10 mouse cellular contexts compared by ENCODE assay signal in genomic region chr11:49248226-49248973, GRCm38 (mm10). TPM values are rescaled to one million over a fixed set of nuclear protein-coding genes. Genes with fewer than 3 reads are reported as not detected.
DNase-seq lines count a peak whose midpoint lies in the region; ATAC-seq and TF ChIP-seq lines count a peak whose summit lies in the region.
"Had no signal": no experiment of that assay in that cellular context is flagged by ENCODE, and none has a peak within 500 bp of the region (broad histone marks: within the 10 kb centered on the region; RNA-seq: fewer than 3 reads in every experiment).

No protein-coding gene starts in this region.

- 8% methylated on average over 6 of the region's 6 CpGs for WGBS in liver, adult 2 months
- WGBS in lung, embryonic 14.5 days: 48% methylated on average over 6 of the region's 6 CpGs
- WGBS in hindbrain, embryonic 14.5 days: 53% methylated on average over 6 of the region's 6 CpGs

- no peak overlapping the region; the same call in 1 of the 2 replicates for H3K4me2 ChIP-seq in lung, embryonic 14.5 days
- H3K4me2 ChIP-seq in hindbrain, embryonic 14.5 days (replicated peaks): no peak overlapping the region

- H3K36me3 ChIP-seq in liver, adult 2 months (ENCODE audit: control insufficient read depth, insufficient read depth, low read length): peaks cover 2% of the 10 kb centered on the region; the same call in 1 of the 2 replicates
- 0 out of 2 replicates have a peak, but pooled peaks cover 4% of the 10 kb centered on the region for H3K36me3 ChIP-seq in lung, embryonic 14.5 days (ENCODE audit: insufficient read depth)
- peaks cover 6% of the 10 kb centered on the region for H3K36me3 ChIP-seq in hindbrain, embryonic 14.5 days (replicated peaks; ENCODE audit: control insufficient read depth, insufficient read depth)

- H3K4me1 ChIP-seq in liver, adult 2 months (ENCODE audit: control insufficient read depth, insufficient read depth, low read length): peaks cover 40% of the 10 kb centered on the region
- peaks cover 21% of the 10 kb centered on the region for H3K4me1 ChIP-seq in lung, embryonic 14.5 days (ENCODE audit: insufficient read depth)
- H3K4me1 ChIP-seq in hindbrain, embryonic 14.5 days (replicated peaks; ENCODE audit: control insufficient read depth, insufficient read depth, low read length): peaks cover 49% of the 10 kb centered on the region

- no peak for TF ChIP-seq CTCF in liver, adult 2 months (IDR thresholded peaks at IDR 0.05; ENCODE audit: low read depth, low read length)
- TF ChIP-seq CTCF in lung, embryonic 14.5 days (IDR thresholded peaks at IDR 0.05; ENCODE audit: low read depth): no peak

- DNase-seq in liver, adult 2 months (ENCODE audit: extremely low read depth, low read depth, low spot score): peak; percentile 71
- no peak for DNase-seq in liver
- DNase-seq in adrenal gland, postnatal 36 days: peak; percentile 76 to 82
- peak; percentile 59 for DNase-seq in lung, embryonic 14.5 days
- DNase-seq in c-Kit-positive CD71-positive TER-119-positive erythroid progenitor cells, embryonic 14.5 days (ENCODE audit: low spot score): no peak
- no peak for DNase-seq in hindbrain, embryonic 14.5 days (ENCODE audit: low spot score)
- no peak for DNase-seq in layer of hippocampus, adult 8-10 months (ENCODE audit: low spot score in 2 of 2)

- H3K4me3 ChIP-seq in liver, adult 2 months (ENCODE audit: insufficient read depth, low read depth, low read length): no peak overlapping the region
- no peak overlapping the region for H3K4me3 ChIP-seq in lung, embryonic 14.5 days (ENCODE audit: low read depth, low read length)
- H3K4me3 ChIP-seq in hindbrain, embryonic 14.5 days (replicated peaks; ENCODE audit: low read length): no peak overlapping the region

- H3K27ac ChIP-seq in liver, adult 2 months (replicated peaks; ENCODE audit: insufficient read depth, low read depth, low read length): peak overlapping the region; percentile 48
- peak overlapping the region; percentile 93; the same call in 1 of the 2 replicates for H3K27ac ChIP-seq in lung, embryonic 14.5 days (ENCODE audit: low read depth)
- H3K27ac ChIP-seq in hindbrain, embryonic 14.5 days: no peak overlapping the region

- 0 out of 2 replicates have a peak overlapping the region, but pooled peaks have one; percentile 1 for H3K9ac ChIP-seq in liver, adult 2 months (ENCODE audit: low read depth, low read length)
- H3K9ac ChIP-seq in lung, embryonic 14.5 days: no peak overlapping the region
- H3K9ac ChIP-seq in hindbrain, embryonic 14.5 days: no peak overlapping the region

- no peaks in the 10 kb centered on the region for H3K27me3 ChIP-seq in liver, adult 2 months (ENCODE audit: control insufficient read depth, insufficient read depth, low read length)
- H3K27me3 ChIP-seq in lung, embryonic 14.5 days (ENCODE audit: insufficient read depth, low read length): no peaks in the 10 kb centered on the region
- no peaks in the 10 kb centered on the region for H3K27me3 ChIP-seq in hindbrain, embryonic 14.5 days (ENCODE audit: control insufficient read depth, insufficient read depth, low read length)

- H3K79me2 ChIP-seq in liver, adult 2 months (ENCODE audit: control insufficient read depth, insufficient read depth, low read length): peaks cover 41% of the 10 kb centered on the region; the same call in 1 of the 2 replicates

- no peak for TF ChIP-seq POLR2A in liver, adult 2 months (IDR thresholded peaks at IDR 0.05; ENCODE audit: extremely low read depth, insufficient read depth, low read length)

- ATAC-seq in inflammation-experienced regulatory T-cells, adult 6 months: peak; percentile 16
- ATAC-seq in lung, embryonic 14.5 days (ENCODE audit: insufficient read depth): no peak
- no peak for ATAC-seq in hindbrain, embryonic 14.5 days (ENCODE audit: low FRiP score)

- H3K9me3 ChIP-seq in lung, embryonic 14.5 days (ENCODE audit: low read depth, low read length): no peaks in the 10 kb centered on the region
- H3K9me3 ChIP-seq in hindbrain, embryonic 14.5 days (ENCODE audit: control insufficient read depth, low read length): no peaks in the 10 kb centered on the region

RNA-seq across cellular contexts. Expression of gene Mgat1, which starts 4.4 kb away (rescaled TPM):
- 44.7 and 60.8 TPM in 2 replicates for total RNA-seq in liver, adult 2 months (2014; rRNA removed)
- 134 and 145 TPM in 2 replicates for polyA plus RNA-seq in liver, adult 2 months (2012; rRNA removed)
- 100 to 1,000 TPM; 113 to 135 TPM for total RNA-seq in adrenal gland, postnatal 36 days (2021)
- polyA plus RNA-seq in inflammation-experienced regulatory T-cells, adult 6 months (2017; shearing (Covaris generic)): 10 to 100 TPM; 62.3 to 88.6 (median 70.5) TPM
- polyA plus RNA-seq in lung, embryonic 14.5 days (2014; fragmentation: Nextera tagmentation; extraction: Ambion mirVana): 59.3 and 60.0 TPM in 2 replicates
- 31.0 and 31.1 TPM in 2 replicates for polyA plus RNA-seq in hindbrain, embryonic 14.5 days (2014; fragmentation: Nextera tagmentation; extraction: Ambion mirVana)
- 10 to 100 TPM; 56.4 to 63.2 (median 59.5) TPM for total RNA-seq in layer of hippocampus, adult 8-10 months (2022)

RNA-seq across cellular contexts. Expression of gene Olfr1393, which starts 29.7 kb away (rescaled TPM):
- total RNA-seq in liver, adult 2 months (2014; rRNA removed): 0.09 and 0.27 TPM in 2 replicates
- 0.47 and 0.55 TPM in 2 replicates for polyA plus RNA-seq in liver, adult 2 months (2012; rRNA removed)
- total RNA-seq in adrenal gland, postnatal 36 days (2021): not detected
- polyA plus RNA-seq in inflammation-experienced regulatory T-cells, adult 6 months (2017; shearing (Covaris generic)): not detected
- polyA plus RNA-seq in lung, embryonic 14.5 days (2014; fragmentation: Nextera tagmentation; extraction: Ambion mirVana): not detected in 2 replicates
- not detected in 2 replicates for polyA plus RNA-seq in hindbrain, embryonic 14.5 days (2014; fragmentation: Nextera tagmentation; extraction: Ambion mirVana)
- not detected for total RNA-seq in layer of hippocampus, adult 8-10 months (2022)

RNA-seq across cellular contexts. Expression of gene Olfr1392, which starts 36.7 kb away (rescaled TPM):
- total RNA-seq in liver, adult 2 months (2014; rRNA removed): not detected in 2 replicates
- 0.09 and 0.26 TPM in 2 replicates for polyA plus RNA-seq in liver, adult 2 months (2012; rRNA removed)
- total RNA-seq in adrenal gland, postnatal 36 days (2021): not detected
- not detected for polyA plus RNA-seq in inflammation-experienced regulatory T-cells, adult 6 months (2017; shearing (Covaris generic))
- not detected in 2 replicates for polyA plus RNA-seq in lung, embryonic 14.5 days (2014; fragmentation: Nextera tagmentation; extraction: Ambion mirVana)
- not detected in 2 replicates for polyA plus RNA-seq in hindbrain, embryonic 14.5 days (2014; fragmentation: Nextera tagmentation; extraction: Ambion mirVana)
- not detected for total RNA-seq in layer of hippocampus, adult 8-10 months (2022)

RNA-seq across cellular contexts. Expression of gene Zfp62, which starts 45.3 kb away (rescaled TPM):
- total RNA-seq in liver, adult 2 months (2014; rRNA removed): 18.3 and 18.8 TPM in 2 replicates
- polyA plus RNA-seq in liver, adult 2 months (2012; rRNA removed): 0.71 and 1.4 TPM in 2 replicates
- total RNA-seq in adrenal gland, postnatal 36 days (2021): 10 to 100 TPM; 29.7 to 33.3 TPM
- 10 to 100 TPM; 43.8 to 49.9 (median 49.6) TPM for polyA plus RNA-seq in inflammation-experienced regulatory T-cells, adult 6 months (2017; shearing (Covaris generic))
- polyA plus RNA-seq in lung, embryonic 14.5 days (2014; fragmentation: Nextera tagmentation; extraction: Ambion mirVana): 42.0 and 42.8 TPM in 2 replicates
- polyA plus RNA-seq in hindbrain, embryonic 14.5 days (2014; fragmentation: Nextera tagmentation; extraction: Ambion mirVana): 46.8 and 48.2 TPM in 2 replicates
- total RNA-seq in layer of hippocampus, adult 8-10 months (2022): 10 to 100 TPM; 42.5 to 60.7 (median 52.8) TPM

RNA-seq across cellular contexts. Expression of gene Olfr10, which starts 56.1 kb away (rescaled TPM):
- not detected in 2 replicates for total RNA-seq in liver, adult 2 months (2014; rRNA removed)
- polyA plus RNA-seq in liver, adult 2 months (2012; rRNA removed): not detected in 2 replicates
- total RNA-seq in adrenal gland, postnatal 36 days (2021): not detected
- not detected for polyA plus RNA-seq in inflammation-experienced regulatory T-cells, adult 6 months (2017; shearing (Covaris generic))
- polyA plus RNA-seq in lung, embryonic 14.5 days (2014; fragmentation: Nextera tagmentation; extraction: Ambion mirVana): not detected in 2 replicates
- 0.07 TPM in 1 of 2 replicates, not detected in the other for polyA plus RNA-seq in hindbrain, embryonic 14.5 days (2014; fragmentation: Nextera tagmentation; extraction: Ambion mirVana)
- not detected for total RNA-seq in layer of hippocampus, adult 8-10 months (2022)
- total RNA-seq: left cerebral cortex, adult 8-10 months had no signal
- polyA plus RNA-seq: testis, adult 2 months had no signal

Comparison
In these comparisons a context has a peak if more than half of its experiments do, and no peak if none do; other contexts are left out.
1. DNase-seq: peak in liver, adult 2 months (single experiment), adrenal gland, postnatal 36 days (2 of 2) and lung, embryonic 14.5 days (single experiment); none in liver (single experiment), c-Kit-positive CD71-positive TER-119-positive erythroid progenitor cells, embryonic 14.5 days (single experiment), hindbrain, embryonic 14.5 days (single experiment) and layer of hippocampus, adult 8-10 months (0 of 2).